Mouse (Mus musculus) neural tube, embryonic 10.5 days (tissue): ENCODE measurements around the gene Ankrd50.

Experiments
- DNase-seq: peaks from one replicate; pipeline ENCODE4 v3.0.0-alpha.2; 2017; ENCODE audit warnings: low spot score; ENCODE audit errors: extremely low spot score

The Ankrd50 gene

DNA sequence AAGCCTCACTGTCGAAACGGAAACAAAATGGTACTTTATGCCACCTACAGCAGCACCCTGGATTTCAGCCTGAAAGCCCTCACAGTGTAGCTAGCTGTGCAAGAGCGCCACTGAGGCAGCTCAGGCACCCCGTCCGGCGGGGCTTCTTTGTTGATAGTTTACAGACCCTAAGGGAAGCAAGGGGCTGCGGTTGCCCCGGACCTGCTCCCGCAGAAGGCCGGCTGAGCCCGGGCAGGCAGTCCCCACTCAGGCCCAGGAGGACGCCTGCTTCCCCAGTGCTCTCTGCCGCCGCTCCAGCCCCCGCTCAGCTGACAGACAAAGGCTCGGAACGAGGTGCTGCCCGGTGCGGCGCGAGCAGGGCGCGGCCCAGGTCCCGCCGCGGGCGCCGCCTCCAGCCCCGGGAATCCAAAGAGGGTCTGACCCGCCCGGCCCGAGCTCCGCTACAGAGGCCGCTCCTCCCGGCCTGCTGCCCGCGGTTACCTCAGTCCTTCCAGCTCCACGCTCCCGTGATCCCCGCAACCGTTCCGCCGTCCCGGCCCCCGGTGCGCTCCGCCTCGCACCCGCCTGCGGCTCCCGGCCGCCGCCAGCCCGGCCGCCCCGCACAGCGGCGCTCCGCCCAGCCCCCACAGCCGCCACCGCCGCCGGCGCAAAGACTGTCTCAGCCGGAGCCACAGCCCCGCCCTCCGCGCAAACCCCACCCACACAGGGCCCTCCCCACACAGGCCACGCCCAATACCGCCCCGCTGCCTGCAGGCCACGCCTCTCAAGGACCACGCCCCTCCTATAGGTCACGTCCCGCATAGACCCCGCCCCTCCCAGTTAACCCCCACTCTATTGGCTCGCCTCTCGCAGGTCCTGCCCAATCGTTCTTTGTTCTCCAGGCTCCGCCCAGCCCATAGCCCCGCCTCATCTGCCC is at the start of gene Ankrd50:
TSS of gene Ankrd50 (minus strand) at position 654 of the 916 bp plus-strand sequence.
- peak; percentile 100 for DNase-seq

DNA sequence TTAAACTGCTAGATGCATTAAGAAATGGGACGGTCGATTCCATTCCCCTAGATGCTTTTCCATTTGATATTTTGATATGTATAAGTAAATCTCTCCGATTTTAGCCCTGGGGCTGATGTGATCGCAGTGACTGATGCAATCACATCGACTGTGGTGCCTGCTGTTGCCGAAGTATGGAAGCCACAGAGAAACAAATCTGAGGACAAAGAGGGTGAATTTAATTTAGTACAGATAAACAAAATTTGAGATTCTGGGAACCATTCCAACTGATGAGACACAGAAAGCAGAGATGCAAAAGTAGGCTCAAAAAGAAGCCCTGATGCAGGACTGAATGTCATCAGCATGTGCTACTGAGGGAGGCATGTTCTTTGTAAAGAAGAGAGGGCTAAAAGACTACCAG is 49.6 kb upstream of the Ankrd50 start:
- DNase-seq: no peak

DNA sequence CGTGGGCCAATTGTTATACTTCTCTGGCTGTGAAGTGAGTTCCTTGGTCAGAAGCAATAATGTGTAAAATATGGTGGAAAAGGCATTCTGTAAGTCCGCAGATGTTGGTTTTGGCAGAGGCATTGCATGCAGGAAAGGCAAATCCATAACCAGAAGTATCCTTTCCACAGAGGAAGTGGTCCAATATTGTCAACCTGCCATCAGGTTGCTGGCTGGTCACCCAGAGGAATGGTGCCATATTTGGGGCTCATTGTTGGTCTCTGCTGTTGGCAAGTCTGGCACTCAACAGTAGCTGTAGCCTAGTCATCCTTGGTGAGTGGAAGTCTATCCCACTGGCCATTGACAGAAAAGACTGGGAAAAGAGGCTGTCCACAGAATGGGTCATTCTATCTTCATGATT is 35.8 kb upstream of the Ankrd50 start:
- no peak for DNase-seq

DNA sequence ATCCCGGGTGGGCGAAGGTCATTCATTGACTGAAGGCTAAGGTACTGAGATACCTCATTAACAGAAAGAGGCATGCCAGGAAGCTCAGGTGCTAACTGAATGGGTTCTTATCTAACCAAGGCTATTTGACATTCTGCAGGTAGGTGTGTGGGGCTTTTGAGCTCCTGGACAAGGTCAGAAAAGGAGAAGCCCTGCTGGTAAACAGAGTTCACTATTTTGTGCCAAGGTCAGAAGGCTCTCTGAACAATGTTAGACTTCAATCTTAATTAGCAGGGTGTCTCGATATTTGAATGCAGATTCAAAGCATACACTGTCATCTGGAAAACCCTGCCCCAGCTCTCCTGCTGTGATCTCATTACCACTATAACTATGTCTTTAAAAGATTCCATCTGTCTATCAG is 35.3 kb upstream of the Ankrd50 start:
- no peak for DNase-seq

DNA sequence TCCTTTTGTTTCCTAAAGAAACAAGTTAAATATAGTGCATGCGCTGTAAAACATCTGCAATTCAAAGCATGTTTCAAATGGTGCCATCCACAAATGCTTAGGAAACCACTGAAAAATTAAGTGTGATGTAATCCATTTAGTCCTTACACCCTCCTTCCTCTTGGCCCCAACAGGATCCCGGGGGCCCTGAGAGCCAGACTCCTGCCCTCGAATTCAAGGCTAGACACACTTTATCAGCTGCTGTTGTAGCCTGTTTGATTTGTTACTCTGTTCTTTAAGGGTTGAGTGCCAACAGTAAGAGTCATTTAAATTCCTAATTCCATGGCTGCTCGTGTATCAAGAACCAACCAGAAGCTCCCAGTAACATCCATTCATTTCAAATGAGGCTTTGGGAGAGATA is 19.0 kb upstream of the Ankrd50 start:
- no peak for DNase-seq

DNA sequence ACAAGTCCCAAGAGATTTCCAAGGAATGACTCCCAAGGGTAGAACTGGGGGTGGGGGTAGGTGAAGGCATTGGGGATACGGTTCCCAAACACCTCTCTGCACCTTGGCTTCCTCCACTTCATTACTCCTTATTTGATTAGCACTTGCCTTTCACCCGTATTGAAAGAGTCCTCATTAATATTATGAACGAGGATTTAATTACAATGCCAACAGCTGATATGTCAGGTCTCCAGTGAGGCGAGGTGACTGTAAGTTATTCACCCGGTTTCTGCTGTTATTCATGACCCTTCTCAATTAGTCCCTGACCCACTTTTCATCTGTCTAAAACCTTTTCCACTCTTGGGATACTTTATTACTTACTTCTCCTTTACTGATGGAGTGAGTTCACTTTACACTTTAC is 17.5 kb upstream of the Ankrd50 start:
- no peak for DNase-seq

DNA sequence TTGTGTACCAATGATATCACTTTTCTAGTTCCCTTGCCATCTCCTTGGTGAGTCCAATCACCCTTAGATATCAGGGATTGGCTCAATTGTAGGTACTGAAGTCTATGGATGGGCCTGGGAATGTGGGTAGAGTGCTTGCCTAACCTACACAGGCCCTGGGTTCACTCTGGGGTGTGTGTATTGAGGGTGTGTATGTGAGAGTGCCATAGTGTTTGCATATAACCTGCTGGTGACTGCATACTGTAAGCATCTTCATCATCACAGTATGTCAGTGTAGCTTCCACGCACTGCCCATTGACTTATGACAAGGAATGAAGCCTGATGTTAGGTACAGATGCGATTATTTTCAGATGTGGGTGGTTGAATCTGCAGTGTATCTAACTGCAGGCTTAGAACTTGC is 17.1 kb upstream of the Ankrd50 start:
- no peak for DNase-seq

DNA sequence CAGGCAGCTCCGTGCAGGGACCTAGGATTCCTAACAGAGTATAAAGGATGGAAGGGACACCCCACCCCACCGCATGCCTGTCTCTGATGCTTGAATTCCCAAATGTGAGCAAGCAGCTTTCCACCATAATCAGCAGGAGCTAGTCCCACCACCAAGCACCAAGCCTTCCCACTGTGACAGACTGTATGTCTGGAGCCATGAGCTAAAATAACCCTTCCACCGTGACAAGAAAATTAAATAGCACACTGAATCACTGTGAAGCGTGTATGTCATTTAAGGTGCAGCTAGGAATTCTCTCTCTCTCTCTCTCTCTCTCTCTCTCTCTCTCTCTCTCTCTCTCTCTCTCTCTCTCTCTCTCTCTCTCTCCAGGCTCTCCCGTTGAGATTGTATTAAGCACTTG is 16.7 kb upstream of the Ankrd50 start:
- DNase-seq: no peak

DNA sequence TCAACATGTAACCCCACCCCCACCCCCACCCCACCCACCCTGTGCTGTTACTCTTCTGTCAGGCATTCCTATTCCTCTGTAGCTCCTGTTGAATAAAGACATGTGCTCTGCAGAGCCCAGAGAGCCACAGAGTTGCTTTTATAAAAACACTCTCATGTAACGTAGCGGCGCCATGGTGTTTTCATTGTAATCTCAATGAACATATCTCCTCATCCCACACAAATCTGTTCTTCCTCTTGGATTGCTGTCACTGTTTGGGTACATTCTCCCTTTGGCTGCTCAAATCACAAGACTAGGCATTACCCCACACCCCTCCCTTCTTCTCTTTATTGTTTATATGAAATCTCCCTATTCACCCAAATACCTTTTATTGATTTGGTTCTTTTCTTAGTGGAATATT is 13.9 kb upstream of the Ankrd50 start:
- no peak for DNase-seq

DNA sequence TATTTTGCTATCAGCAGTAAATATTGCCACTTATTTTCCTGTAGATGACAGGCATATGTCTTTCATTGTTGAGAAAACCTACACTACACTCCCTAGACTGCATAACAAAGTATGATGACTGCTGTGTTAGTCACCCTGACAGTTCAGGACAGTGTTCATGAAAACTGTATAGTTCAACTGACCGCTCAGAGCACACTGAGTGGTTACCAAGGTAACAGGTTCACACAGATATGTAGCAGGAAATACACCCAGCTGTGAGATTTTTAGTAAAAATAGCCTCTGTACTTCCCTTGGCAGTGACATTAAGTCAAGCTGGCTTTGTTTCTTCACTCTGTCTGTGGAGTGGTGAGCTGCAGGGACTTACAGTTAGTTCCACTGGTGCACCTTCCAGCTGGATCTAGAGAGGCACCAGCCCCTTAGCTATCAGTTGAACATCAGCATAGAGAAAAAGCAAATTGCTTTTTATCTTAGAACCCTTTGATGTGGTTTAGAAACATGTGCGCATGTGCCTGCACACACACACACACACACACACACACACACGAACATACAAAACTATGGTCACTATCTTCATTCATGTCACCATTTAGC is 12.2 kb upstream of the Ankrd50 start:
- no peak for DNase-seq

DNA sequence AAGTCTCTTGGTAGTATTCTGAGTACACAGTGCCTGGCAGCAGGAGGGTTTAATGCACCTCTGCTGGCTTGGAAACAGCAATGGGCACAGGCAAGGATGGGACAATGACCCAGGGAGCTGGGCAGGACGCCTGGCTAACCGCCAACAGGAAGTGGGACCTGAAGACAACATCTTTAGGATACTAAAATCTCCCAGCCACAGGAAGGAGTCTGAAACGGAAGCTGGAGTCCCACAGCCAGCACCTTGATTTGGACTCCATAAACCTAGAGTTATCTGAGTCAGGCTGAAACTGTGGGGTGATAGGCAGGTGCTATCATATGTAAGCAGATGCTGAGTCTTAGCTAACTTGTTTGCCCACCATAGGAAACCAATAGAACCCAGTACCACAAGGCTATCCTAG is 7.1 kb upstream of the Ankrd50 start:
- no peak for DNase-seq

DNA sequence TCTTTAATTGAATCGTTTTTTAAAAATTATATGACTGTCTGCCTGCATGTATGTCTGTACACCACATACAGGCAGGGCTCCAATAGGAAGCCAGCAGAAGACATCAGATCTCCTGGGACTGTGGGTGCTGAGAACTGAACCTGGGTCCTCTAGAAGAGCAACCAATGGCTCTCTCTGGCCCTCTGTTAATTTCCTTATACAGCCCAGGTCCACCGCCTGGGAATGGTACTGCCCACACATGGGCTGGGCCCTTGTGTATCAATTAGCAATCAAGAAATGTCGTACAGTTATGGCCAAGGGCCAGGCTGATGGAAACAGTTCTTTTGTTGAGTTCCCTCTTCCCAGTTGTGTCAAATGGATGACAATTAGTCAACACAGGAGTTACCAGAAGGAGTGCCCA is 6.6 kb upstream of the Ankrd50 start:
- DNase-seq: no peak

DNA sequence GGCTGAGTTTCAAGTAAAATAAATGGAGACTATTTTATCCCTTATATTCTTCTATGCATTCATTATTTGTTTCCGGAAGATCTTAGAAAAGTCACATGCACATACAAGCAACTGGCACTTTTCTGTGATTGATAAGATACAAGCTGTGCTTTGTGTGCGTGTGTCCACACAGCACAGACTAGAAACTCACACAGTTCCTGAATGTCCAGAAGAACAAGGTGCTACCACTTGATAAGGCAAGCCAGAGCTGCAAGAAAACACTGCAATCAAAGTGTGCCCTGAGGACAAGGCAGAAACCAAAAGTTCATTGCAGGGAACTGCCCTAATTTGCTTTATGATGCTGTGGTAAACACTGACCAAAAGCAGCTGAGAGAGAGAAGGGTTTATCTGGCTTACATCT is 6.1 kb upstream of the Ankrd50 start:
- DNase-seq: no peak

DNA sequence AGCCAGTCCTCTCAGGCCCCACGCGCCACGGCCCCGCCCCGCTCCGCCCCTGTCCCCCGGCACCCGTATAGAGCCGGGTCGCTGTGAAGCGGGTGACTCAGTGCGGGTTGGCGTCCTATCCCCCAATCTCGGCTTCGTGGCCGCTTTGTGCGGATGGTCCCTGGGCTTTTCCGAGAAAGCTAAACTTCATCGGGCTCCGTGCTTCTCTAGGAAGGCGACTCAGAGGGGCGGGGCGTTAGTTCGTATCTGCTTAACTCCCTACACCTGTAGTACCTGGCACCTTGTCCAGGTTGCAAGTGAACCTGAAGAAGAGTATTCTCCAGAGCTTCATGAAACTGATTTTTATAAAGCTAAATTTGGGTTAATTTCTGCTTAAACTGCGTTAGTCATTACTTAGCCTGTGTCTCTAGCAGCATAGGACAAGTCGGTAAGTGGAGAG is 482 bp upstream of the Ankrd50 start:
- DNase-seq: no peak

DNA sequence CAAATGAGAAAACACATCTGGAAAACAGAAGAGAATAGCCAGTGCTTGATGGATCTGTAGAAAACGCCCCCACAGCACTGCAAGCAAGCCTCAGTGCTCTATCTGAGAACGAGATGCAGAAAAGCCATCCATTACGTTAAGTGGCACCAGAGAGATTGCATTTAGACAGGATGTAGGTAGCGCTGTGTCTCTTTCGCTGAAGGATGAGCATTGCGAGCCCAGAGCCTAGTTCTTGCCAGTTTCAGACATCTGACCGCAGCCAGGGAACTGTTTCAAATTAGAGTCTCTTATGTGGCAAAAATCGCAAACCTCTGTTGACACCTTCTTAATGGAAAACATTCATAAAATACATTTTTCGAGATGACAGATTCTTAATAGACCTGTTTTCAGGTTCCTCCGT is 1.1 kb downstream of the Ankrd50 start:
- peak; percentile 45 for DNase-seq

DNA sequence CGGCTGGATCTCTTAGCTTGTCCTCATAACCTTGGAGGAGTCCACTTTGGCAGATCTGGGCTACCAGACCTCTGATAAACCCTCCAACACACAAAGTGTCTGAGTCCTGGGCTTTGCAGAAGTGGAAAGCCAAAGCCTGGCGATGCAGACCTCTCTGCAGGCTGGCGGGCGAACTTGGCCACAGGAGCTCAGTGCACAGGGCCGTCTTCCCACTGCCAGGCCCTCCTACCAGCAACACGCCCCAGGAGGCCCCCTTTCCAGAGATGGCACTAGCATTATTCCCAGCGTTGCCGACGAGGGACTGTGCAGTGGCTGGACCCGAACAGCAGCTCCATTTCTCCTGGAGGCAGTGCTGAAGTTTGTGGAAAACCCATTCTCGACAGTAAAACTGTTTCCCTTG is 1.9 kb downstream of the Ankrd50 start:
- DNase-seq: peak; percentile 19

DNA sequence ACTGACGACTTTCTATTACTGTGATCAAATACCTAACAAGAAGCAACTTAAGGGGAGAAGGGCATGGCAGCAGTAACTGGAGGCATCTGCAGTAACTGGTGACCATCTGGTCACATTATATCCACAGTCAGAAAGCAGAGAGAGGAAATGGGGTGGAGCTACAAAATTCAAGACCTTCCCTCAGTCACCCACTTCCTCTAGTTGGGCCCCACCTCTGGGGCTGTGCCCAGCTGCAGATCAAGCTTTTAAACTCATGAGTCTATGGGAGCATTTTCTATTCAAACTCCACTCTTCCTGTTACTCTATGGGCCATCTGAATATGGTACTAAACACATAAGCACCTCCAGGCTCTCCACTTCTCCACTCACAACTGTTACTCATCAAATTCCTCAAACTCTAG is 3.5 kb downstream of the Ankrd50 start:
- no peak for DNase-seq

DNA sequence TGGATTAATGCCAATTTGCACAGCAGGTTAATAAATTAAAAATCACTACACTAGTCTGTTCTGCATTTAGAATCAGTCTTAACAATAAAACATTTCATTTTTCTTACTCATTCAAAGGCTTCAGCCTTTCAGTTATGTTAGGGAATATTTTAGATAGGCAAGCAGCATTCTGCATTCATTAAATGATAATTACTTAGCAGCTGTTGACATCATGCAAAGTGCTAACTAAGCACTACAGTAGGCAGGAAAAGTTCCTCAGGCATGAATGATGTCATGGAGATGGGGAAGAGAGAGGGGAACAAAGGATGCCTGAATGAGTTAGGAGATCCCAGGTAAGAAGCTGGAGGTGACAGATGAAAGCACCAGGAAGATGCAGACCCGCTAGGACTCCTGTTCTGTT is 6.7 kb downstream of the Ankrd50 start:
- no peak for DNase-seq

DNA sequence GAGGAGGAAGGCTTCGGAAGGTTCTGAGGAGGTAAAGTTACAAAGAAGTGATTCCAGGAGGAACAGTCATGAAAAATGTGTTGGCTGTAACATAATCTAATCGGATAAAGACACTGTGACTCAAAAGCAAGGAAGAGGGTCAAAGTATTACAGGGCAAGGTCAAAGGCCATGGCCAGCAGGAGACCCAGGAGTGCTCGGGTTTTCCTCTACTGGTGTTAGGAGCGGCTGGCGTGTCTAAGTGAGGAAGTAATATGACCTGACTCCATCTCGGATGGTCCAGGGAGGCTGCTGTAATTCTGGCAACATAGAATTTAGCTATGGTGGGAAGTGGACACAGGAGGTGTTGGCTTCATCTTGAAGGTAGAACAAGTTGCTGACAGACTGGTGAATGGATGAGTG is 9.1 kb downstream of the Ankrd50 start:
- no peak for DNase-seq

DNA sequence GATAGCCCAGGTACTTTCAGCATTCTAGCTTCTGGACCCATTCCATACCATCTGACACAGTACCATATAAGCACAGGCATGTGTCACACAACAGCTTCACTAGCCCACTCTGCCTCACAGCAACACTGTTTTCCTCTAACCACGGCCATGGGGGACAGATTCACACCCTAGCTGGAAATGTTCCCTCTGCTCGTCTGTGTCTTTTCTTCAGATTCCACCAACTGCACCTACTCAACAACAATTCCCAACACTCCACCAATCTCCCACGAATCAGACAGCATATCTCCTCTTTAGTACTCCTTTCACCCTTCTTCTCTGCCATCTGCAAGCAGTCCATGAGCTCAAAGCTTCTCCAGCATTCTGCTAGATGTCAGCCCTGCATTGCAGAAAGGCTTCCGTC is 11.5 kb downstream of the Ankrd50 start:
- no peak for DNase-seq

DNA sequence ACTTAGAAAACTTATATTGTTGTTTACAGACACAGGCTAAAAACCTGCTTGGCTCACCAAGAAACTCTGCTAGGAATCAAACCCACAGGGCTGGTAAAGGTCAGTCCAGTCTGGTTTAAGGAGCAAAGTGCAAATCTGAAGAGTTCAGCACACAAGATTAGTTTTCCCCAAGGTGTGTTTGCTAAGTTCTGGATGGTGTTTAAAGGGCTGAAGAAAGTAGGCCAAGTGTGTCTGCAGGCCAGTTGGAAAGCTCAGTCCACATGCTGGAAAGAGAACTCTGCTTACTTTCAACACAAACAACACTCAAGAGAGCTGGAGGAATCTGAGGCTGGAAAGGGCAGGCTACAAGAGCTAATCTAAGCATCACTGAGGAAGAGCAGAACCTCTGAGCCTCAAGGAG is 13.1 kb downstream of the Ankrd50 start:
- DNase-seq: no peak

DNA sequence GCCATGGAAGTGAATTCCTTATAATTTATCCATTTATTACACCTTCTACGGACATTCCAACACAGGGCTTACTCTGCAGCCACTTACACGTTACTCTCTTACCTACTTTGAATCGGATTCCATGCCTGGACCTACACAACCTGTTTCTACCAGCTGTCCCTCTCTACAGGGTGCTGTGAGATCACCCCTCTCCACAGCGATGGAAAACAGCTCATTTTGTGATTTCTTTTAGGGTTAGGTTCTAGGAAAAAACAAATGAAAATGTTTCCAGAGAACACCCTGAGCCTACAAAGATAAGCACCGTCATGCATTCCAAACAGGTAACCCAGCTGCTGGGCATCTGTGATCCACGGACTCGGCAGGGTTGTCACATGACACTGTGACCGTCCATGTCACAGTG is 16.5 kb downstream of the Ankrd50 start:
- DNase-seq: no peak

DNA sequence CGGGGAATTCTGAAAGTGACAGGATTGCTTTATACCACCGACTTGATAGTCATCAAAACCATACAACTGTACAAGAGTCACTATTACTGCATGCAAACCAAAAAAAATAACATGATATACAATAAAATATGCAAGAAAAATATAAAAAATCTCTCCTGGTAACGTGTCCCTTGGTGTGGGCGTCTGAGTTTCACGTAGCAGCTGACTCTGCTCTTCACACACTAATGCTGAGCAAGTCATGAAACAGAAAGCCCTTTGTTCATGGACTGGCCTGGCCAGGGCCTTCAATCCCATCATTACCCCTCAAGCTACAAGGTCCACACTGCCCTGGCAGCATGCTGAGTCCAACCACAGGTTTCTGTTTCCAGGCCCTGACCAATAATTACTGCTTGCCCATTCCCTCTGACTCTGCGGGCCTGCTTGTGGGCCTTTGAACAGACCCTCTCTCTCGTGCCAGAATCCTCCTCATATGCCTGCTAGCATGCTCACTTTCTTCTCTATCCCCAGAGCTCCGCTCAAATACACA is 17.7 kb downstream of the Ankrd50 start:
- DNase-seq: no peak
